Mouse (Mus musculus) G1E (cell line): Measurements from ENCODE around the gene Rrm1. TPM values are rescaled to one million over a fixed set of nuclear protein-coding genes. Genes with fewer than 3 reads are reported as not detected.
A peak's percentile ranks its signal among the peaks of the same experiment; 100 is the strongest.

Experiments
- ATAC-seq: 2 replicates; pipeline ENCODE4 v1.8.0; 2016; ENCODE audit warnings: mild to moderate bottlenecking; ENCODE audit not compliant: insufficient number of reproducible peaks, poor library complexity, low FRiP score, severe bottlenecking; ENCODE audit errors: extremely low read depth
- DNase-seq: peaks from one replicate; pipeline ENCODE4 v3.0.0; 2012; ENCODE audit warnings: low spot score
- H3K27me3 ChIP-seq: 2 replicates; pipeline ENCODE4 v1.6.1; 2012; ENCODE audit warnings: mild to moderate bottlenecking, low read length, inconsistent platforms; ENCODE audit not compliant: insufficient read depth
- H3K36me3 ChIP-seq: replicated peaks from 2 replicates; pipeline ENCODE3; 2012; ENCODE audit warnings: mild to moderate bottlenecking, inconsistent platforms
- H3K4me1 ChIP-seq: 2 replicates; pipeline ENCODE4 v1.6.1; 2012; ENCODE audit warnings: low read depth, low read length, inconsistent platforms, mixed read lengths; ENCODE audit not compliant: insufficient read depth
- H3K4me3 ChIP-seq: 2 replicates; pipeline ENCODE4 v1.5.1; 2012; ENCODE audit warnings: low read depth, mild to moderate bottlenecking, inconsistent platforms, low read length, moderate library complexity, mixed read lengths
- H3K9me3 ChIP-seq: replicated peaks from 2 replicates; pipeline ENCODE4 v1.6.1; 2012; ENCODE audit warnings: inconsistent platforms
- CTCF ChIP-seq: IDR thresholded peaks from 2 replicates; pipeline ENCODE4 v1.5.1; 2012; ENCODE audit warnings: low read depth, low read length, inconsistent platforms, mixed read lengths
- GATA1 ChIP-seq: IDR thresholded peaks from 2 replicates; pipeline ENCODE4 v1.6.1; 2012; ENCODE audit warnings: borderline replicate concordance, low read length, inconsistent platforms, mixed read lengths
- GATA2 ChIP-seq: IDR thresholded peaks from 2 replicates; pipeline ENCODE4 v1.6.1; 2012; ENCODE audit warnings: low read depth, low read length, inconsistent platforms, borderline replicate concordance
- POLR2AphosphoS5 ChIP-seq: IDR thresholded peaks from 2 replicates; pipeline ENCODE4 v1.6.1; 2012; ENCODE audit warnings: low read depth, low read length, inconsistent platforms; ENCODE audit not compliant: insufficient replicate concordance
- TAL1 ChIP-seq: conservative IDR thresholded peaks from 2 replicates; pipeline ENCODE4 v1.6.1; 2012; ENCODE audit warnings: low read depth, low read length, inconsistent platforms, mixed read lengths
- polyA plus RNA-seq: library from polyadenylated mRNA; stranded (reverse); fragments of >175 nt; gene quantifications from 2 replicates; pipeline ENCODE4 v1.2.3, GENCODE M21; 2012
- total RNA-seq, 2 experiments: library from RNA; stranded (forward) in 1 of 2; stranded (reverse) in 1 of 2; fragments of 200-1000 nt in 1 of 2; fragments of >200 nt in 1 of 2; fragmentation: Nextera tagmentation in 1 of 2; gene quantifications; 2 replicates each; pipeline ENCODE4 v1.2.3; 2014 to 2017

Rrm1 gene
- total and polyA plus RNA-seq, 3 experiments: 131 to 591 (median 285) TPM

GRCm38 (mm10) chr7:102511927-102512326 is 70.4 kb downstream of the Rrm1 start:
- no peak for DNase-seq
- peaks cover 18% of the 10 kb centered on the region for H3K27me3 ChIP-seq
- no peak overlapping the region for H3K4me3 ChIP-seq
- H3K4me1 ChIP-seq: peaks cover 17% of the 10 kb centered on the region
- no peak for ATAC-seq
- no peaks in the 10 kb centered on the region for H3K36me3 ChIP-seq
- TF ChIP-seq POLR2AphosphoS5: no peak
- TF ChIP-seq CTCF: no peak
- TF ChIP-seq GATA1: no peak
- TF ChIP-seq TAL1: no peak
- no peak for TF ChIP-seq GATA2
- H3K9me3 ChIP-seq: no peaks in the 10 kb centered on the region

GRCm38 (mm10) chr7:102512814-102513435 is 71.4 kb downstream of the Rrm1 start:
- H3K9me3 ChIP-seq: no peaks in the 10 kb centered on the region
- H3K4me1 ChIP-seq: peaks cover 15% of the 10 kb centered on the region
- H3K27me3 ChIP-seq: peaks cover 21% of the 10 kb centered on the region
- peak overlapping the region; percentile 53; the same call in 1 of the 2 replicates for H3K4me3 ChIP-seq
- no peaks in the 10 kb centered on the region for H3K36me3 ChIP-seq
- TF ChIP-seq POLR2AphosphoS5 (no peak), TAL1 (no peak), GATA2 (no peak), GATA1 (no peak), CTCF (peak; percentile 49; the same call in 1 of the 2 replicates)
- DNase-seq: peak; percentile 61
- no peak for ATAC-seq

DNA sequence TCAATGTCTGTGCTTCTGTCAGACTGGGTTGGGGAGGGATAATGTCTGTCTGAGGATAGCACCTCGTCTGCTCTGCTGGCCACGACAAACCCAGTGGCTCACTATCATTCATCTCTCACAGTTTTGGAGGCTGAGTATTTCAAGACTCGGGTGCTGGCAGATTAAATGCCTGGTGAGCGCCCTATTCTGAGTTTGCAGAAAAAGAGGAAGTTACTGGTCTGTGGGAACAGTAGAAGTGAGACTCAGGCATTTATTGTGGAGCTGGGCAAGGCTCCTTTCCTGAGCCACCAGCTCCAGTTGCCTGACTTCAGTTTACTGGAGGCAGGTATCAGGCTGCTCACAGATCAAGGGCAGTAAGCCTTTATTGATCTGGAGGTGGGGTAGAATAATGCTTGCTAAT is 72.6 kb downstream of the Rrm1 start:
- DNase-seq (no peak), ATAC-seq (no peak)
- Histone ChIP-seq H3K4me3 (no peak overlapping the region), H3K9me3 (no peaks in the 10 kb centered on the region), H3K36me3 (no peaks in the 10 kb centered on the region), H3K4me1 (peaks cover 15% of the 10 kb centered on the region), H3K27me3 (peaks cover 19% of the 10 kb centered on the region)
- TF ChIP-seq GATA2: no peak
- no peak for TF ChIP-seq CTCF
- TF ChIP-seq POLR2AphosphoS5: no peak
- TF ChIP-seq TAL1: no peak
- TF ChIP-seq GATA1: no peak

DNA sequence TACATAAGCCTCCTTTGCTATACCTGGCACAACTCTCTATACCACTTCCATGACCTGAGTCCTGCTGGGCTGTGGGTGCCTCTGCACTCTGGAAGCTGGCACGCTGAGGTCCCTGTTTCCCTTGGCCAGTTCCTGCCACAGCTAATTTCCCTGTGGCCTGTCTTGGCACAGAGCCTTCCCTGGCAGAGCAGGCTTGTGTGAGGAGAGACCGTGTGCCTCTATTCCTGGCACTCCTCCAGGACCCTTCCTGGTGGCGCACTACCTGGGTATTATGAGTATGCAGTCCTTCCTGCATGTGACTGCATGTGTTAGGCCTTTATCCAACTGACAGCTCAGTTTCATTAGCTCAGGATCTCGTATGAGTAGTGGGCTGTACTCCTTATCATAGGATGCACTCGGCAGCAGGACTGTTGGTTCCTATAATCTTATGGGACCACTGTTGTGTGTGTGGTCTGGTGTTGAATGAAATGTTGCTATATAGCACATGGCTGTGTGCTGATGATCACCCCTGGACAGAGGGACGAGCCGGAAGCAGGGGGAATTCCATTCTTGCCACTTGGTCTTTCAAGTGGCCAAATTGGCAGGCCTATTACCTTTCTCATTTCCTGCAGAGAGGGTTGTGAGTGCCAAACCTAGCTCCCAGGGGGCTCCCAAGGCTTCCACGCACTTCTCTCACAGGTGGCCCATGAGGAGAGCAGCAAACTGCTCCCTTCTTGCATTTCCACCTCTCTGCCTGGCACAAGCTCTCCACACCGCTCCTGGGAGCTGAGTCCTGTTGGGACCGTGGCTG is 75.0 kb downstream of the Rrm1 start:
- H3K9me3 ChIP-seq: no peaks in the 10 kb centered on the region
- H3K4me1 ChIP-seq: peaks cover 15% of the 10 kb centered on the region
- H3K36me3 ChIP-seq: no peaks in the 10 kb centered on the region
- H3K4me3 ChIP-seq: no peak overlapping the region
- peaks cover 12% of the 10 kb centered on the region for H3K27me3 ChIP-seq
- no peak for TF ChIP-seq POLR2AphosphoS5
- no peak for TF ChIP-seq CTCF
- no peak for TF ChIP-seq GATA1
- TF ChIP-seq TAL1: no peak
- no peak for TF ChIP-seq GATA2
- no peak for DNase-seq
- ATAC-seq: no peak

DNA sequence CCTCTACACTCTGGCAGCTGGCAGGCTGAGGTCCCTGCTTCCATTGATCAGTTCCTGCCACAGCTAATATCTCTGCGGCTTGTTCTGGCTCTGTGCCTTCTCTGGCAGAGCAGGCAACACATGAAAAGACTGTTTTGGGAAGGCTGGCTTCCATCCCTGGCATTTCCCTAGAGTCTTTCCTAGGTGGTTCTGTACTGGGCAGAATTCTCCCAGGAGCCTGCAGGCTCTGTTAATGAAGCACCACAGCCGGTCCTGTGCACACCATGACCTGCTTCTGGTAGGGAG is 75.5 kb downstream of the Rrm1 start:
- peaks cover 15% of the 10 kb centered on the region for H3K4me1 ChIP-seq

More for the DNA sequence above, 75.5 kb downstream of the Rrm1 start:
- DNase-seq: no peak
- H3K27me3 ChIP-seq: peaks cover 12% of the 10 kb centered on the region
- ATAC-seq: no peak
- H3K9me3 ChIP-seq: no peaks in the 10 kb centered on the region
- no peak for TF ChIP-seq GATA1
- TF ChIP-seq CTCF: no peak
- TF ChIP-seq TAL1: no peak
- TF ChIP-seq POLR2AphosphoS5: no peak
- no peak for TF ChIP-seq GATA2
- no peaks in the 10 kb centered on the region for H3K36me3 ChIP-seq
- H3K4me3 ChIP-seq: no peak overlapping the region

Other genes starting within 250 kb of the Rrm1 start
- 172 and 179 TPM in 2 replicates for gene Nup98, start 231.5 kb upstream of the Rrm1 start, total RNA-seq (2014; fragmentation: Nextera tagmentation)
- gene Nup98, start 231.5 kb upstream of the Rrm1 start, total RNA-seq (2017): 54.4 and 60.5 TPM in 2 replicates
- gene Nup98, start 231.5 kb upstream of the Rrm1 start, polyA plus RNA-seq: 8.4 and 11.3 TPM in 2 replicates
- 60.1 and 61.9 TPM in 2 replicates for gene Pgap2, start 231.5 kb upstream of the Rrm1 start, total RNA-seq (2014; fragmentation: Nextera tagmentation)
- 24.1 and 27.8 TPM in 2 replicates for gene Pgap2, start 231.5 kb upstream of the Rrm1 start, total RNA-seq (2017)
- gene Pgap2, start 231.5 kb upstream of the Rrm1 start, polyA plus RNA-seq: 18.0 and 19.1 TPM in 2 replicates
- 240 and 241 TPM in 2 replicates for gene Rhog, start 185.6 kb upstream of the Rrm1 start, total RNA-seq (2014; fragmentation: Nextera tagmentation)
- gene Rhog, start 185.6 kb upstream of the Rrm1 start, total RNA-seq (2017): 50.4 and 68.5 TPM in 2 replicates
- 121 and 212 TPM in 2 replicates for gene Rhog, start 185.6 kb upstream of the Rrm1 start, polyA plus RNA-seq
- gene Stim1, start 173.9 kb upstream of the Rrm1 start, total RNA-seq (2014; fragmentation: Nextera tagmentation): 25.8 and 27.3 TPM in 2 replicates
- gene Stim1, start 173.9 kb upstream of the Rrm1 start, total RNA-seq (2017): 24.2 and 25.1 TPM in 2 replicates
- gene Stim1, start 173.9 kb upstream of the Rrm1 start, polyA plus RNA-seq: 20.2 and 35.8 TPM in 2 replicates
- gene Olfr543, start 40.0 kb downstream of the Rrm1 start, total RNA-seq (2014; fragmentation: Nextera tagmentation): not detected in 2 replicates
- gene Olfr543, start 40.0 kb downstream of the Rrm1 start, total RNA-seq (2017): 0.27 TPM in 1 of 2 replicates, not detected in the other
- not detected in 2 replicates for gene Olfr543, start 40.0 kb downstream of the Rrm1 start, polyA plus RNA-seq
- not detected in 2 replicates for gene Olfr544, start 46.6 kb downstream of the Rrm1 start, total RNA-seq (2014; fragmentation: Nextera tagmentation)
- gene Olfr544, start 46.6 kb downstream of the Rrm1 start, total RNA-seq (2017): 0.12 TPM in 1 of 2 replicates, not detected in the other
- not detected in 2 replicates for gene Olfr544, start 46.6 kb downstream of the Rrm1 start, polyA plus RNA-seq
- not detected in 2 replicates for gene Olfr545, start 57.9 kb downstream of the Rrm1 start, total RNA-seq (2014; fragmentation: Nextera tagmentation)
- 0.05 TPM in 1 of 2 replicates, not detected in the other for gene Olfr545, start 57.9 kb downstream of the Rrm1 start, total RNA-seq (2017)
- gene Olfr545, start 57.9 kb downstream of the Rrm1 start, polyA plus RNA-seq: not detected in 2 replicates
- not detected in 2 replicates for gene Olfr547, start 93.1 kb downstream of the Rrm1 start, total RNA-seq (2014; fragmentation: Nextera tagmentation)
- not detected in 2 replicates for gene Olfr547, start 93.1 kb downstream of the Rrm1 start, total RNA-seq (2017)
- gene Olfr547, start 93.1 kb downstream of the Rrm1 start, polyA plus RNA-seq: not detected in 2 replicates
- gene Olfr548-ps1, start 99.2 kb downstream of the Rrm1 start, total RNA-seq (2014; fragmentation: Nextera tagmentation): not detected in 2 replicates
- gene Olfr548-ps1, start 99.2 kb downstream of the Rrm1 start, total RNA-seq (2017): under 0.01 and 0.05 TPM in 2 replicates
- not detected in 2 replicates for gene Olfr548-ps1, start 99.2 kb downstream of the Rrm1 start, polyA plus RNA-seq
- not detected in 2 replicates for gene Olfr549, start 108.2 kb downstream of the Rrm1 start, total RNA-seq (2014; fragmentation: Nextera tagmentation)
- gene Olfr549, start 108.2 kb downstream of the Rrm1 start, total RNA-seq (2017): 0.05 and 0.23 TPM in 2 replicates
- not detected in 2 replicates for gene Olfr549, start 108.2 kb downstream of the Rrm1 start, polyA plus RNA-seq
- gene Trim21, start 123.8 kb downstream of the Rrm1 start, total RNA-seq (2014; fragmentation: Nextera tagmentation): 7.0 and 8.6 TPM in 2 replicates
- gene Trim21, start 123.8 kb downstream of the Rrm1 start, total RNA-seq (2017): 19.2 and 23.2 TPM in 2 replicates
- 3.2 and 5.4 TPM in 2 replicates for gene Trim21, start 123.8 kb downstream of the Rrm1 start, polyA plus RNA-seq
- gene Olfr550, start 129.7 kb downstream of the Rrm1 start, total RNA-seq (2014; fragmentation: Nextera tagmentation): not detected in 2 replicates
- 0.06 and 0.11 TPM in 2 replicates for gene Olfr550, start 129.7 kb downstream of the Rrm1 start, total RNA-seq (2017)
- not detected in 2 replicates for gene Olfr550, start 129.7 kb downstream of the Rrm1 start, polyA plus RNA-seq
- not detected in 2 replicates for gene Olfr551, start 150.2 kb downstream of the Rrm1 start, total RNA-seq (2014; fragmentation: Nextera tagmentation)
- 0.23 and 0.27 TPM in 2 replicates for gene Olfr551, start 150.2 kb downstream of the Rrm1 start, total RNA-seq (2017)
- gene Olfr551, start 150.2 kb downstream of the Rrm1 start, polyA plus RNA-seq: not detected in 2 replicates
- gene Olfr552, start 156.1 kb downstream of the Rrm1 start, total RNA-seq (2014; fragmentation: Nextera tagmentation): not detected in 2 replicates
- gene Olfr552, start 156.1 kb downstream of the Rrm1 start, total RNA-seq (2017): 0.05 and 0.17 TPM in 2 replicates
- not detected in 2 replicates for gene Olfr552, start 156.1 kb downstream of the Rrm1 start, polyA plus RNA-seq
- gene Olfr553, start 176.5 kb downstream of the Rrm1 start, total RNA-seq (2014; fragmentation: Nextera tagmentation): not detected in 2 replicates
- 0.12 and 0.22 TPM in 2 replicates for gene Olfr553, start 176.5 kb downstream of the Rrm1 start, total RNA-seq (2017)
- not detected in 2 replicates for gene Olfr553, start 176.5 kb downstream of the Rrm1 start, polyA plus RNA-seq
- gene Olfr554, start 196.7 kb downstream of the Rrm1 start, total RNA-seq (2014; fragmentation: Nextera tagmentation): not detected in 2 replicates
- 0.06 and 0.16 TPM in 2 replicates for gene Olfr554, start 196.7 kb downstream of the Rrm1 start, total RNA-seq (2017)
- not detected in 2 replicates for gene Olfr554, start 196.7 kb downstream of the Rrm1 start, polyA plus RNA-seq
- not detected in 2 replicates for gene Olfr555, start 217.1 kb downstream of the Rrm1 start, total RNA-seq (2014; fragmentation: Nextera tagmentation)
- gene Olfr555, start 217.1 kb downstream of the Rrm1 start, total RNA-seq (2017): 0.17 and 0.22 TPM in 2 replicates
- not detected in 2 replicates for gene Olfr555, start 217.1 kb downstream of the Rrm1 start, polyA plus RNA-seq
- not detected in 2 replicates for gene Olfr556, start 223.2 kb downstream of the Rrm1 start, total RNA-seq (2014; fragmentation: Nextera tagmentation)
- 0.23 and 0.27 TPM in 2 replicates for gene Olfr556, start 223.2 kb downstream of the Rrm1 start, total RNA-seq (2017)
- gene Olfr556, start 223.2 kb downstream of the Rrm1 start, polyA plus RNA-seq: not detected in 2 replicates
- 12.9 and 19.6 TPM in 2 replicates for gene Trim68, start 245.6 kb downstream of the Rrm1 start, total RNA-seq (2014; fragmentation: Nextera tagmentation)
- gene Trim68, start 245.6 kb downstream of the Rrm1 start, total RNA-seq (2017): 9.6 and 9.9 TPM in 2 replicates
- 2.0 and 2.3 TPM in 2 replicates for gene Trim68, start 245.6 kb downstream of the Rrm1 start, polyA plus RNA-seq